8 mouse cellular contexts compared by ENCODE assay signal in the genomic region with DNA sequence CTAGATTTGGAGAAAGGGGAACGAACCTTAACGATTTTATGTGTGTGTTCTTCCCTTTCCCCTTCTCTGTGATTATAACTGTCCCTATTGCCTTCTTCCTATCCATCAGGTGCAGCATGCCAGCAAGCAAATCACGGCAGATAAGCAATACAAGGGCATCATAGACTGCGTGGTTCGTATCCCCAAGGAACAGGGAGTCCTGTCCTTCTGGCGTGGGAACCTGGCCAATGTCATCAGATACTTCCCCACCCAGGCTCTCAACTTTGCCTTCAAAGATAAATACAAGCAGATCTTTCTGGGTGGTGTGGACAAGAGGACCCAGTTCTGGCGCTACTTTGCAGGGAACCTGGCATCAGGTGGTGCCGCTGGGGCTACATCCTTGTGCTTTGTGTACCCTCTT. TPM values are rescaled to one million over a fixed set of nuclear protein-coding genes. Genes with fewer than 3 reads are reported as not detected.
DNase-seq lines count a peak whose midpoint lies in the region; ATAC-seq and TF ChIP-seq lines count a peak whose summit lies in the region.
"Not testable (repeated sequence)": the region's sequence is repeated elsewhere in the genome, so short reads cannot be mapped to it uniquely, and the experiment has no call there.

No protein-coding gene starts in this region.

- H3K9ac ChIP-seq in forebrain, embryonic 16.5 days (replicated peaks; ENCODE audit: low read depth, low read length) = peak overlapping the region; percentile 39; the same call in 1 of the 2 replicates
- H3K9ac ChIP-seq in kidney, embryonic 15.5 days = peak overlapping the region; percentile 64; the same call in 1 of the 2 replicates
- H3K9ac ChIP-seq in liver, embryonic 13.5 days = peak overlapping the region; percentile 91
- peak overlapping the region; percentile 77; the same call in 1 of the 2 replicates for H3K9ac ChIP-seq in midbrain, embryonic 11.5 days (ENCODE audit: low read length)

- H3ac ChIP-seq in C2C12 (ENCODE audit: control insufficient read depth, insufficient read length, low read depth) = peak overlapping the region; percentile 76

- peak overlapping the region; percentile 51 for H3K4me2 ChIP-seq in forebrain, embryonic 16.5 days (ENCODE audit: low read length)
- H3K4me2 ChIP-seq in kidney, embryonic 15.5 days = peak overlapping the region; percentile 59
- peak overlapping the region; percentile 73 for H3K4me2 ChIP-seq in liver, embryonic 13.5 days
- peak overlapping the region; percentile 48 for H3K4me2 ChIP-seq in midbrain, embryonic 11.5 days

- H3K36me3 ChIP-seq in C2C12 (ENCODE audit: control insufficient read depth, insufficient read depth) = peaks cover 20% of the 10 kb centered on the region
- H3K36me3 ChIP-seq in embryonic facial prominence, embryonic 10.5 days (replicated peaks) = peaks cover 17% of the 10 kb centered on the region
- H3K36me3 ChIP-seq in forebrain, embryonic 16.5 days (ENCODE audit: control insufficient read depth, insufficient read depth); midbrain, embryonic 11.5 days (ENCODE audit: control insufficient read depth, insufficient read depth, low read length): not testable (repeated sequence)
- H3K36me3 ChIP-seq in hindbrain, embryonic 10.5 days = peaks cover 12% of the 10 kb centered on the region
- peaks cover 12% of the 10 kb centered on the region for H3K36me3 ChIP-seq in kidney, embryonic 15.5 days
- H3K36me3 ChIP-seq in liver, embryonic 13.5 days = peaks cover 15% of the 10 kb centered on the region
- H3K36me3 ChIP-seq in small intestine, adult 2 months (ENCODE audit: control insufficient read depth, insufficient read depth, low read length) = peaks cover 16% of the 10 kb centered on the region

- not testable (repeated sequence) for H3K4me1 ChIP-seq in embryonic facial prominence, embryonic 10.5 days; forebrain, embryonic 16.5 days (replicated peaks; ENCODE audit: control insufficient read depth, insufficient read depth, low read length); hindbrain, embryonic 10.5 days (replicated peaks); kidney, embryonic 15.5 days; midbrain, embryonic 11.5 days (ENCODE audit: control insufficient read depth, insufficient read depth, low read length); small intestine, adult 2 months (ENCODE audit: control insufficient read depth, insufficient read depth, insufficient read length, low read length)
- H3K4me1 ChIP-seq in liver, embryonic 13.5 days (replicated peaks) = peaks cover 13% of the 10 kb centered on the region

- TF ChIP-seq CTCF in C2C12 (IDR thresholded peaks at IDR 0.05; ENCODE audit: control insufficient read depth, insufficient read depth, insufficient read length); small intestine, adult 2 months (IDR thresholded peaks at IDR 0.05; ENCODE audit: extremely low read depth, insufficient read length, insufficient replicate concordance, low read depth, low read length): not testable (repeated sequence)

- not testable (repeated sequence) for TF ChIP-seq POLR2A in small intestine, adult 2 months (IDR thresholded peaks at IDR 0.05; ENCODE audit: low read depth, low read length)

- H3K79me3 ChIP-seq in C2C12 (ENCODE audit: low read depth) = not testable (repeated sequence)

- not testable (repeated sequence) for DNase-seq in embryonic facial prominence, embryonic 10.5 days (ENCODE audit: low spot score); hindbrain, embryonic 10.5 days (ENCODE audit: low spot score); liver, embryonic 13.5 days; midbrain, embryonic 11.5 days (ENCODE audit: low spot score, missing footprints)

- not testable (repeated sequence) for H3K9me3 ChIP-seq in embryonic facial prominence, embryonic 10.5 days; forebrain, embryonic 16.5 days (ENCODE audit: control insufficient read depth, low read length); hindbrain, embryonic 10.5 days; kidney, embryonic 15.5 days (replicated peaks); liver, embryonic 13.5 days (replicated peaks); midbrain, embryonic 11.5 days (ENCODE audit: control insufficient read depth, low read length)

- peaks cover 21% of the 10 kb centered on the region for H3K79me2 ChIP-seq in C2C12 (ENCODE audit: control insufficient read depth, insufficient read depth)

- 81% methylated on average over 8 of the region's 8 CpGs for WGBS in embryonic facial prominence, embryonic 10.5 days
- WGBS in forebrain, embryonic 16.5 days = 70% methylated on average over 8 of the region's 8 CpGs
- 84% methylated on average over 8 of the region's 8 CpGs for WGBS in hindbrain, embryonic 10.5 days
- WGBS in kidney, embryonic 15.5 days = 59% methylated on average over 8 of the region's 8 CpGs
- WGBS in liver, embryonic 13.5 days (ENCODE audit: insufficient replicate concordance) = 55% methylated on average over 8 of the region's 8 CpGs
- 74% methylated on average over 8 of the region's 8 CpGs for WGBS in midbrain, embryonic 11.5 days
- WGBS in small intestine, adult 2 months = 27% methylated on average over 8 of the region's 8 CpGs

- peak overlapping the region; percentile 88; the same call in 1 of the 2 replicates for H3K27ac ChIP-seq in embryonic facial prominence, embryonic 10.5 days (replicated peaks)
- H3K27ac ChIP-seq in forebrain, embryonic 16.5 days (ENCODE audit: low read length); midbrain, embryonic 11.5 days (ENCODE audit: low read depth, low read length): not testable (repeated sequence)
- peak overlapping the region; percentile 91 for H3K27ac ChIP-seq in hindbrain, embryonic 10.5 days
- peak overlapping the region; percentile 92; the same call in 1 of the 2 replicates for H3K27ac ChIP-seq in kidney, embryonic 15.5 days
- H3K27ac ChIP-seq in liver, embryonic 13.5 days = peak overlapping the region; percentile 34; the same call in 1 of the 2 replicates
- H3K27ac ChIP-seq in small intestine, adult 2 months (ENCODE audit: insufficient read depth, low read depth, low read length) = peak overlapping the region; percentile 98

- not testable (repeated sequence) for ATAC-seq in forebrain, embryonic 16.5 days; kidney, embryonic 15.5 days (replicated peaks; ENCODE audit: low FRiP score); liver, embryonic 13.5 days (ENCODE audit: low read depth); midbrain, embryonic 11.5 days (ENCODE audit: low FRiP score)

- not testable (repeated sequence) for H3K27me3 ChIP-seq in C2C12 (ENCODE audit: control insufficient read depth, insufficient read depth, insufficient read length); embryonic facial prominence, embryonic 10.5 days (replicated peaks; ENCODE audit: low read depth, poor library complexity, severe bottlenecking); forebrain, embryonic 16.5 days (replicated peaks; ENCODE audit: control insufficient read depth, insufficient read depth, low read length); hindbrain, embryonic 10.5 days (ENCODE audit: insufficient read depth, poor library complexity, severe bottlenecking); kidney, embryonic 15.5 days; liver, embryonic 13.5 days; midbrain, embryonic 11.5 days (ENCODE audit: control insufficient read depth, insufficient read depth, low read length); small intestine, adult 2 months (ENCODE audit: control insufficient read depth, insufficient read depth, low read length)

- H3K4me3 ChIP-seq in C2C12 (ENCODE audit: insufficient read depth, poor library complexity, severe bottlenecking) = peak overlapping the region; percentile 74
- peak overlapping the region; percentile 70 for H3K4me3 ChIP-seq in embryonic facial prominence, embryonic 10.5 days
- peak overlapping the region; percentile 59 for H3K4me3 ChIP-seq in forebrain, embryonic 16.5 days (replicated peaks; ENCODE audit: low read length)
- peak overlapping the region; percentile 67 for H3K4me3 ChIP-seq in hindbrain, embryonic 10.5 days
- peak overlapping the region; percentile 66 for H3K4me3 ChIP-seq in kidney, embryonic 15.5 days (replicated peaks)
- H3K4me3 ChIP-seq in liver, embryonic 13.5 days (replicated peaks) = peak overlapping the region; percentile 77
- H3K4me3 ChIP-seq in midbrain, embryonic 11.5 days (ENCODE audit: low read depth, low read length) = peak overlapping the region; percentile 60
- peak overlapping the region; percentile 96 for H3K4me3 ChIP-seq in small intestine, adult 2 months (ENCODE audit: low read depth, low read length)

RNA-seq across cellular contexts. Expression of a gene that starts 1.3 kb away (rescaled TPM):
- 988 TPM for polyA plus RNA-seq in C2C12 (2012; fragmentation: generic; extraction: Trizol)
- polyA plus RNA-seq in embryonic facial prominence, embryonic 10.5 days (2016; fragmentation: Nextera tagmentation; extraction: Ambion mirVana) = 764 and 848 TPM in 2 replicates
- 460 and 461 TPM in 2 replicates for polyA plus RNA-seq in forebrain, embryonic 16.5 days (2015; fragmentation: Nextera tagmentation; extraction: Ambion mirVana)
- polyA plus RNA-seq in hindbrain, embryonic 10.5 days (2016; fragmentation: Nextera tagmentation; extraction: Ambion mirVana) = 803 and 848 TPM in 2 replicates
- 783 and 885 TPM in 2 replicates for polyA plus RNA-seq in kidney, embryonic 15.5 days (2015; fragmentation: Nextera tagmentation; extraction: Ambion mirVana)
- polyA plus RNA-seq in liver, embryonic 13.5 days (2015; fragmentation: Nextera tagmentation; extraction: Ambion mirVana) = 657 and 659 TPM in 2 replicates
- 805 and 833 TPM in 2 replicates for polyA plus RNA-seq in midbrain, embryonic 11.5 days (2014; fragmentation: Nextera tagmentation; extraction: Ambion mirVana)
- 962 and 2,171 TPM in 2 replicates for polyA plus RNA-seq in small intestine, adult 2 months (2012; rRNA removed)

RNA-seq across cellular contexts. Expression of a gene that starts 53.3 kb away (rescaled TPM):
- polyA plus RNA-seq in C2C12 (2012; fragmentation: generic; extraction: Trizol) = 1.2 TPM
- polyA plus RNA-seq in embryonic facial prominence, embryonic 10.5 days (2016; fragmentation: Nextera tagmentation; extraction: Ambion mirVana) = 1.1 and 2.0 TPM in 2 replicates
- 0.42 and 0.70 TPM in 2 replicates for polyA plus RNA-seq in forebrain, embryonic 16.5 days (2015; fragmentation: Nextera tagmentation; extraction: Ambion mirVana)
- polyA plus RNA-seq in hindbrain, embryonic 10.5 days (2016; fragmentation: Nextera tagmentation; extraction: Ambion mirVana) = 0.96 and 1.4 TPM in 2 replicates
- 2.8 and 3.4 TPM in 2 replicates for polyA plus RNA-seq in kidney, embryonic 15.5 days (2015; fragmentation: Nextera tagmentation; extraction: Ambion mirVana)
- 1.0 and 1.1 TPM in 2 replicates for polyA plus RNA-seq in liver, embryonic 13.5 days (2015; fragmentation: Nextera tagmentation; extraction: Ambion mirVana)
- 0.33 and 1.0 TPM in 2 replicates for polyA plus RNA-seq in midbrain, embryonic 11.5 days (2014; fragmentation: Nextera tagmentation; extraction: Ambion mirVana)
- 0.75 and 1.1 TPM in 2 replicates for polyA plus RNA-seq in small intestine, adult 2 months (2012; rRNA removed)

Comparison
In these comparisons a context has a peak if more than half of its experiments do, and no peak if none do; other contexts are left out.
1. H3K9ac ChIP-seq: peak in every context shown above with its lines; median percentile 91 in liver, embryonic 13.5 days; 77 in midbrain, embryonic 11.5 days; 64 in kidney, embryonic 15.5 days; 39 in forebrain, embryonic 16.5 days.